12 mouse cellular contexts compared by ENCODE assay signal in the genomic region with DNA sequence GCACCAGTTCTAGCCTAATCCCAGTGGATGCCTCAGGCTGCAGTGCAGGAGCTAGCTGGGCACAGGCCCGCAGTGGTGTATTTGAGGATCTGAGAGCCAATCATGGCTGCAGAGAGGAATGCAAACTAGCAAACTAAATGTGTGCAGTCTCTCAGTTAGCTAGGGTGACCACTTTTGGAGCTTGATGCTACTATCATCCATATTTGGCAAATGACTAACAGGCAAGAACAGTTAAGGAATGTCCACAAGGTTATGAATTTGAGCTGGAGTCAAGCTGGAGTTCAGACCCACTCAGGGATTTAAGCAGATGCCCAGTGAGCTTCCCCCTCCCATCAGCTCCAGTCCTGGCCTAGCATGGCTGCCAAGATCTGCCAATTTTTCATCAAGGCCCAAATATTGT.
"Had no signal": no experiment of that assay in that cellular context is flagged by ENCODE, and none has a peak within 500 bp of the region (broad histone marks: within the 10 kb centered on the region; RNA-seq: fewer than 3 reads in every experiment).

No protein-coding gene starts in this region.

- H3K4me1 ChIP-seq: kidney, embryonic 15.5 days; limb, embryonic 15.5 days; liver, embryonic 12.5 days; lung, embryonic 15.5 days; midbrain, embryonic 13.5 days; neural tube, embryonic 12.5 days had no signal

- DNase-seq: kidney, adult 18-20 months; kidney, postnatal 14 days; lung, postnatal 14 days; retina, postnatal 1 day; right cerebral cortex, postnatal 4 days; spleen, adult 18-20 months had no signal

- H3K9ac ChIP-seq: kidney, embryonic 15.5 days; limb, embryonic 15.5 days; liver, embryonic 12.5 days; lung, embryonic 15.5 days; midbrain, embryonic 13.5 days; neural tube, embryonic 12.5 days had no signal

- H3K9me3 ChIP-seq: kidney, embryonic 15.5 days; limb, embryonic 15.5 days; liver, embryonic 12.5 days; lung, embryonic 15.5 days; midbrain, embryonic 13.5 days; neural tube, embryonic 12.5 days had no signal

- H3K36me3 ChIP-seq: liver, embryonic 12.5 days had no signal

- H3K4me2 ChIP-seq: kidney, embryonic 15.5 days; limb, embryonic 15.5 days; liver, embryonic 12.5 days; lung, embryonic 15.5 days; midbrain, embryonic 13.5 days; neural tube, embryonic 12.5 days had no signal

- H3K27ac ChIP-seq: kidney, embryonic 15.5 days; limb, embryonic 15.5 days; liver, embryonic 12.5 days; lung, embryonic 15.5 days; midbrain, embryonic 13.5 days; neural tube, embryonic 12.5 days had no signal

- ATAC-seq: liver, embryonic 12.5 days; midbrain, embryonic 13.5 days had no signal

- H3K4me3 ChIP-seq: kidney, embryonic 15.5 days; limb, embryonic 15.5 days; liver, embryonic 12.5 days; lung, embryonic 15.5 days; midbrain, embryonic 13.5 days; neural tube, embryonic 12.5 days had no signal

- H3K27me3 ChIP-seq: kidney, embryonic 15.5 days; limb, embryonic 15.5 days; liver, embryonic 12.5 days; lung, embryonic 15.5 days; midbrain, embryonic 13.5 days; neural tube, embryonic 12.5 days had no signal
